Mouse (Mus musculus): ENCODE data around the gene Evx2. TPM values are rescaled to one million over a fixed set of nuclear protein-coding genes. Genes with fewer than 3 reads are reported as not detected.

Gene Evx2
- polyA plus RNA-seq, 1 experiment, result not detected

DNA sequence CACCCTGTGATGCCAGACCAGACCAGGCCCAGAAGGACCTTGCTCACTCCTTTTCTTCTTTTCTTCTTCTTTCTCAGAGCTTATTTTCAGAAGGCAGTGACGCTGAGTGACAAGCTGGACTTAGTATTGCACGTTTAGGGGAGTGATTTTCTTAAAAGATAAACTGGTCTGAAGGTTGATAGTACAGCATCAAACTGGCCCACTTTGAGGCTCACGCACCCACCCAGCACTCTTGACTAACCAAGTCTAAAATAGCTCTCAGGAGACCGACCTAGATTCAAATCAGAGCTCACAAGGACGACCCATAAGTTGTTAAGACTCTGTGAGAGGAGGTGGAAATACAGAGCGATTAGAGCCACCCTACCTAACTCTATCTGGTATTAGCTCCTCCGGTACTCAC is 7.1 kb upstream of the Evx2 start:
- peaks cover 99% of the 10 kb centered on the region for H3K27me3 ChIP-seq (ENCODE audit: control insufficient read depth)
- no peaks in the 10 kb centered on the region for H3K36me3 ChIP-seq (ENCODE audit: control insufficient read depth)
- H3K4me3 ChIP-seq (replicated peaks), result no peak overlapping the region
- TF ChIP-seq TAL1 (IDR thresholded peaks at IDR 0.05; ENCODE audit: low read length) (no peak), GATA1 (IDR thresholded peaks at IDR 0.05; ENCODE audit: low read length) (no peak)
- H3K4me1 ChIP-seq (ENCODE audit: control insufficient read depth), result no peaks in the 10 kb centered on the region
- peaks cover 6% of the 10 kb centered on the region; the same call in 1 of the 2 replicates for H3K9me3 ChIP-seq (ENCODE audit: control insufficient read depth, low read length)

DNA sequence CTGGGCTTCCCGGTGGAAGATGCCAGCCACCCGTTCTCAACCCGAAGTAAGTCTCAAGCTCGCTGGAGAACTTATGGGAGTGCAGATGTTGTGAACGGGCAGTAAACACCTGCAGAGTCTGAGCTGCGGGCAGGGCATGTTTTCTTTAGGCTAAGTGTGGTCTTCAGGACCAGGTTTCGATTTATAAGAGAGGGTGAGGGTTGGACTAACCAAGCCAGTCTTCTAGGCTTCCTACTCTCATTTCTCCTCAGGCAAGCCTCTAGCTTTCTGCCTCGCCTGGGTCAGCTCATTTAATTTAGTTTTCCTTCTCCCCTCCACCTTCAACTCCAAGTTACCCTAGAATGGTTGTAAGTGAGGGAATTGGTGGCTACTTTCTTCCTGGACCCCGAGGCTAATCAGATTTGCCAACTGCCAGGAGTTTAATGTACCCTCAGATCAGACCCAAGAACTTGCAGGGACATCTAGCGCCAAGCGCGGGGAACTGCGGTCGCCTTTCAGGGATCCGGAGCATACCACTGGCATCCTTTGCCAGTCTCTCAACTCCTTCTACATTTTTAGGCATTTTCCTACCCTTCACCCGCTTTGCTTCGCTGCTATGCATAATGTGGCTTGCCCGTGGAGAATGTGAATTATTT is 4.1 kb upstream of the Evx2 start:
- Histone ChIP-seq H3K27me3 (ENCODE audit: control insufficient read depth) (peaks cover 99% of the 10 kb centered on the region), H3K9me3 (ENCODE audit: control insufficient read depth, low read length) (peaks cover 4% of the 10 kb centered on the region; the same call in 1 of the 2 replicates), H3K36me3 (ENCODE audit: control insufficient read depth) (no peaks in the 10 kb centered on the region), H3K4me3 (replicated peaks) (no peak overlapping the region), H3K4me1 (ENCODE audit: control insufficient read depth) (no peaks in the 10 kb centered on the region)
- TF ChIP-seq TAL1 (IDR thresholded peaks at IDR 0.05; ENCODE audit: low read length), result no peak
- TF ChIP-seq GATA1 (IDR thresholded peaks at IDR 0.05; ENCODE audit: low read length), result no peak

- peaks cover 6% of the 10 kb centered on the region; the same call in 1 of the 2 replicates for H3K9me3 ChIP-seq (ENCODE audit: control insufficient read depth, low read length)
- H3K27me3 ChIP-seq (ENCODE audit: control insufficient read depth), result peaks cover 100% of the 10 kb centered on the region
- H3K36me3 ChIP-seq (ENCODE audit: control insufficient read depth), result no peaks in the 10 kb centered on the region
- no peaks in the 10 kb centered on the region for H3K4me1 ChIP-seq (ENCODE audit: control insufficient read depth)
- no peak overlapping the region for H3K4me3 ChIP-seq (replicated peaks)
- no peak for TF ChIP-seq TAL1 (IDR thresholded peaks at IDR 0.05; ENCODE audit: low read length)
- TF ChIP-seq GATA1 (IDR thresholded peaks at IDR 0.05; ENCODE audit: low read length), result no peak
Measured at GRCm38 (mm10) chr2:74661685-74662084, 2.3 kb upstream of the Evx2 start.

GRCm38 (mm10) chr2:74660421-74661375 is 1.3 kb upstream of the Evx2 start:
- TF ChIP-seq TAL1 (IDR thresholded peaks at IDR 0.05; ENCODE audit: low read length) (no peak), GATA1 (IDR thresholded peaks at IDR 0.05; ENCODE audit: low read length) (no peak)
- no peak overlapping the region for H3K4me3 ChIP-seq (replicated peaks)
- H3K27me3 ChIP-seq (ENCODE audit: control insufficient read depth), result peaks cover 100% of the 10 kb centered on the region
- no peaks in the 10 kb centered on the region for H3K36me3 ChIP-seq (ENCODE audit: control insufficient read depth)
- peaks cover 11% of the 10 kb centered on the region for H3K9me3 ChIP-seq (ENCODE audit: control insufficient read depth, low read length)
- no peaks in the 10 kb centered on the region for H3K4me1 ChIP-seq (ENCODE audit: control insufficient read depth)

DNA sequence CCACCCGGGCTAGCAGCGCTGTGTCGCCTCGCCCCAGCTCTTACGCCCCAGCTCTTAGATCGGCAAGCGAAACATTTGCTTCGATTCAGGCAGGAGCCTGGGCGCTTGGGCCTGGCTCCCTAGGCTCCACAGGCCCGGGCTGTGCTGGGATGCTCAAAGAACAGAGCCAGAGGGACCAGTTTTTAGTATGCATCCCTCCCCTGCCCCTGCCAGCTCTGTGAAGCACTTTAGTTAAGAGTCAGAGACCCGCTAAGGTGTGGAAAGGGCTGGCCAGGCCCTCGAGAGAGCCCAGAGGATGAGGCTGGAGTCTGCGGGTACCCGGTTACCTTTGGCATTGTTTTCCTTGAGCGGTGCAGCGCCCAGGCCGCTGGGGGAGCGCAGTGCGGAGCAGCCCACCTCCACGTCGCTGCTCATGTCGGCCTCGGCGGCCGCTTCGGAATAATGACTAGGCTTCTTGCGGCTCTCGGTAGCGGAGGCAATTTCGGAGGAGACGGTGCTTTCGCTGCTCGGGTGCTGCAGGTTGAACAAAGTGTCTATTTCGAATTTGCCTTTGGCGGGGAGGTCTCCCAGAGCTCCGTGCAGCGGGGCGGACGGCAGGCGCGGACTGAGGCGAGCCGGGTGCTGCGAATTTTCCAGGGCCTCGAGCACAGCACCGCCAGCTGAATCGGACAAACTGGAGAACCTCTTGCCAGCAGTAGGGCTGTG is 538 bp downstream of the Evx2 start:
- no peak for TF ChIP-seq TAL1 (IDR thresholded peaks at IDR 0.05; ENCODE audit: low read length)
- TF ChIP-seq GATA1 (IDR thresholded peaks at IDR 0.05; ENCODE audit: low read length), result no peak
- Histone ChIP-seq H3K4me3 (replicated peaks) (no peak overlapping the region), H3K4me1 (ENCODE audit: control insufficient read depth) (no peaks in the 10 kb centered on the region), H3K9me3 (ENCODE audit: control insufficient read depth, low read length) (peaks cover 11% of the 10 kb centered on the region), H3K27me3 (ENCODE audit: control insufficient read depth) (peaks cover 100% of the 10 kb centered on the region), H3K36me3 (ENCODE audit: control insufficient read depth) (no peaks in the 10 kb centered on the region)

GRCm38 (mm10) chr2:74658024-74658666 is 1.2 kb downstream of the Evx2 start:
- Histone ChIP-seq H3K9me3 (ENCODE audit: control insufficient read depth, low read length) (peaks cover 11% of the 10 kb centered on the region), H3K27me3 (ENCODE audit: control insufficient read depth) (peaks cover 100% of the 10 kb centered on the region), H3K4me3 (replicated peaks) (no peak overlapping the region), H3K36me3 (ENCODE audit: control insufficient read depth) (no peaks in the 10 kb centered on the region), H3K4me1 (ENCODE audit: control insufficient read depth) (no peaks in the 10 kb centered on the region)
- TF ChIP-seq TAL1 (IDR thresholded peaks at IDR 0.05; ENCODE audit: low read length), result no peak
- no peak for TF ChIP-seq GATA1 (IDR thresholded peaks at IDR 0.05; ENCODE audit: low read length)

DNA sequence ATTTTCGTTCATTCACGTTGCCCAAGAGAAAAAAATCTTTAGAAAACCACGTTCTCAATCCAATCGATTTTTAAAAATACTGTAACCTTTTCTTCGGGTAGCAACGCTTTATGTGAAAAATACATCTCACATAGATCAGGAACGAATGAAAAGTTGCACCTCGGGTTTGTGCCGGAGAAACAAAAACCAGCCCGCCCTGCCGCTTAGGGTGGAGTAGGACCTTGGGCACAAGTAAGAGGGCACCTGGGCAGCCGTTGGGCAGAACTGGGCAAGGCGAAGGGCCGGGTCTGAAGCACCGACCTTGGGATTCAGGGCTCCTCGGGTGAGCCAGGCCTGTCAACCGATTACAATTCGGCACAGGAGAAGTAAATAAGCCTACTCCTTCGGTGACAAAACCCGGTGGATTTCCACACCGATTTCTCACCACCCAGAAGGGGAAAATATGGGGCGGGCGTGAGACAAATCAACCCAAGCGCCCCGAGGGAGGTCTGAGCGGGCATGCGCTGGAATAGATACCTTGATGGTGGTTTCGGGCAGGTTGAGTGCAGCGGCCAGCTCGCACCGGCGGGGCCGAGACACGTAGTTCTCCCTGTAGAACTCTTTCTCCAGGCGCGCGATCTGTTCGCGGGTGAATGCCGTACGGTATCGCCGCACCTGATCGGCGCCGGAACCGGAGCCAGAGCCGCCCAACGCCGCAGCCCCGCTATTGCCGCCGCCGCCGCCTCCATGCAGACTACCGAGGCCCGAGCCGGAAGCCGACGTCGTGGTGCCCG is 1.9 kb downstream of the Evx2 start:
- Histone ChIP-seq H3K27me3 (ENCODE audit: control insufficient read depth) (peaks cover 100% of the 10 kb centered on the region), H3K4me3 (replicated peaks) (no peak overlapping the region), H3K4me1 (ENCODE audit: control insufficient read depth) (no peaks in the 10 kb centered on the region), H3K36me3 (ENCODE audit: control insufficient read depth) (no peaks in the 10 kb centered on the region), H3K9me3 (ENCODE audit: control insufficient read depth, low read length) (peaks cover 11% of the 10 kb centered on the region)
- TF ChIP-seq TAL1 (IDR thresholded peaks at IDR 0.05; ENCODE audit: low read length), result no peak
- no peak for TF ChIP-seq GATA1 (IDR thresholded peaks at IDR 0.05; ENCODE audit: low read length)

- no peaks in the 10 kb centered on the region for H3K4me1 ChIP-seq (ENCODE audit: control insufficient read depth)
- H3K27me3 ChIP-seq (ENCODE audit: control insufficient read depth), result peaks cover 100% of the 10 kb centered on the region
- no peaks in the 10 kb centered on the region for H3K36me3 ChIP-seq (ENCODE audit: control insufficient read depth)
- TF ChIP-seq GATA1 (IDR thresholded peaks at IDR 0.05; ENCODE audit: low read length), result no peak
- TF ChIP-seq TAL1 (IDR thresholded peaks at IDR 0.05; ENCODE audit: low read length), result no peak
- H3K9me3 ChIP-seq (ENCODE audit: control insufficient read depth, low read length), result peaks cover 11% of the 10 kb centered on the region
- no peak overlapping the region for H3K4me3 ChIP-seq (replicated peaks)
Measured at GRCm38 (mm10) chr2:74656632-74657021, 2.7 kb downstream of the Evx2 start.
